Mouse (Mus musculus) left cerebral cortex, postnatal 14 days (tissue): ENCODE measurements at regions not wholly inside any gene's neighbourhood (a gene's known extent, or its start where the extent isn't known, plus 50 kb on each side); places are given as distances from the start of the nearest gene placed in this dataset.

ENCODE experiments used
- DNase-seq, 2 experiments: peaks; one replicate each; pipeline ENCODE4 v3.0.0; 2021 to 2022; ENCODE audit warnings: low spot score in 2 of 2, mixed read lengths in 1 of 2
- intact Hi-C: fragments of 180-260 bp; cut with DNase I; formaldehyde crosslinking; loops from one replicate; pipeline ENCODE4 v1.15.1; 2025

DNA sequence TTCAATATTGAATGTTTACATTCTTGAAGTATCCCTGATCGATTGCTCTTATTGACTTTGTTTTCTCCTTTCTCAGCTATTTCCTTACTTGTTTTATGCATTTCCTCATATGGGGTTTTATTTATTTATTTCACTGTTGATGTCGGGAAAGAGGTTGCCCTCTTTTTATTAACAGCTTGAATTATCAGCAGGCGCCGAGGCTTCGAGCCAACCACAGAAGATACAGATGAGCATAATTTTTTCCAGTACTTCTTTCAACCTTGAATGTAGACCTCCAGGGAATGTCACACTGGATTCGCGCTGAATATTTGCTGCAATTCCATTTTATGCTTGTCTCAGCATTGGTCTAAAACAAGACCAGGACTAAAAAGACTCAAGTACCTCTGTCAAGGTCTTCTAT, 183.4 kb upstream of the Cntn6 start:
- intact Hi-C loops = no loop called here
- no peak for DNase-seq

DNA sequence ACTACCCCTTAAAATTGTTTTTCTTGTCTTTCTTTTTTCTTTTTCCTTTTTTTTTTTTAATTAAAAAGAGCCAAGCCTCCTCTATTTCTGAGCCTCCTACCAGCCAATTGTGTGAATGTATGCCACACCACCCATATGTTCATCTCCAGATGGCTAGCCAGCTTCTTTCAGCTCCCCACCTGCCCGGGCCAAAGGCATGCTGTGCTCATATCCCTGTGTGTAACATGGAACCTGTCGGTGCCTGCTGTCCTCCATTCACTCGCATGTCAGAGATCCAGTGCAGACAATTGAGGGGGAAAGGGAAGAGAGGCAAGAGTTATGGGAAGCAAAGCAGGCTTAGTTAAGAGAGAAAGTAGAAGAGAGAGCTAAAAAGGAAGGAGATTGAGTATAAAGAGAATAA, 179.6 kb upstream of the Cntn6 start:
- intact Hi-C loops = no loop called here
- DNase-seq = peak; percentile 3 to 27

DNA sequence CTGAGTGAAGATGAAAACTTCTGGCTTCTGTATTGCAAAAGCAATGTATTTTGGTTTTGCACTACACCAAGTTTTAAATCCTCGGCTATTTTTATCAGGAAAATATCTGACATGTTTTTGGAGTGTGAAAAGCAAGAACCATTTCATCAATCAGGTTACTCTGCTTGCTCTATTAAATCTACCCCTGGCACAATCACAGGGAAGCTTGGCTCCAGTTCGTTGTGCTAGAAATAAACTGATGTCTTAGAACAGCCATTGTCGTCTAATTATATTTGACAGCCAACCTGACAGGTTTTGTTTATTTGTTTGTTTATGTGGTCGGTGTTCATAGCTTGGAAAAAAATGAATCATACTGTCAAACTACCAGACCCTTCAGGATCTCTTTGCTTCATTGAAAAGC, 174.1 kb upstream of the Cntn6 start:
- intact Hi-C loops = no loop called here
- no peak for DNase-seq

DNA sequence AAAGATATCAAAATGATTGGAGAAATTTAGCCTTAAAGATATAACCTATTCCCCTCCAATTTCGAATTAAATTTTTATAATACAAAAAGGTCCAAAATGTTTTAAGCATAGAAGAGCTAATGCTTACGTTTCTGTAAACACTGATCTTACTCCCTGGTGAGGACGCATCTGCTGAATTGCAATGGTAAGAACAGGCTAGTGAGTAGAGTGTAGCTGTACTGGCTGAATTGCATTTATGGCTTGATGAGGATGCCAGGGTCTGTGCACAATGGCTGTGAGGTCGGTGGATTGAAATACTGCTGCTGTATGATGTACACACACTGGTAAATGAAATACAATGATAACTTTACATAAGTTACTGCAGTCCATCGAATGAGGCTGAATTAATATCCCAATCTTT, 170.4 kb upstream of the Cntn6 start:
- DNase-seq = no peak
- intact Hi-C loops = no loop called here

DNA sequence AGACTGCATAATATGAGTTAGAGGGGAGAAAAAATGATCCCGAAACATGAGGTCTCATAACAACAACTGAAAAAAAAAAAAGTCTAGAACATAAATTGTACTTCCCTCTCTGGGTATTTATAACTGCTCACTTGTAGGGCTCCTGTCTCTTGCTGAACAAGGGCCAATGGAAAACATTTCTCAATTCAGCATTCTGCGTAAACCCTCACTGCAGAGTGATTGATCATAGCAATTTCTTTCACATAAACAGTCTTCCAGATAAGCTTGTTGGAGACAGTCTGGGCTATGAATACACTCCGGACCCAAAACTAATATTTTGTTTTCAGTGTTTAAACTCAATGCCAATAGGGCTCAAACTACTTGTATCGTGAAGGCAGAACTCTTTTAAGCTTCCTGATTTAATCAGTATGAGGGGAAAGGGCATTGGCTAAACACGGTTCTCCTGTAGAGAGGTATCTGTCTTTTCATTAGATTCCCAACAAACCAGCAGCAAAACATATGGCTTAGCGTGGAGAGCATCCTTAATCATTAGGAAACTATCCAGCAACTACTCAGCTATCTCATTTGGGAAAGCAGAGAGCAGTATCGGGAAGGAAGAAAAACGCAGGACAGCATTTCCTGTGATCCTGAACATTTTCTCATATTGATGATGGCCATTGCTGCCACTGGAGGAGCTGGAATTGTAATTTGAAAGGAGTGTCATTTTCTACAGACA, 153.3 kb upstream of the Cntn6 start:
- intact Hi-C loops = no loop called here
- DNase-seq = no peak

DNA sequence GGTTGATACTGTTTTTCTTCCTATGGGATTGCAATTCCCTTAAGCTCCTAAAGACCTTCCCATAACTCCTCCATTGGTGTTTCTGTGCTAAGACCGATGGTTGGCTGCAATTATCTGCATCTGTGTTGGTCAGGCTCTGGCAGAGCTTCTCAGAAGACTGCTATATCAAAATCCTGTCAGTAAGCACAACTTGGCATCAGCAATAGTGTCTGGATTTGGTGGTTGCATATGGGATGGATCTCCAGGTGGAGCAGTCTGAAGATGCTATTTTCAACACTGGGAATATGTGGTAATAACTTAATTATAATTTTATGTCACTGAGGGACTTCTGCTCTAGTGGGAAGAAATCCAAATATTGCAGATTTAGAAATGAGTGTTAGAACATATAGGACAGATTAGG, 148.6 kb upstream of the Cntn6 start:
- DNase-seq = no peak

More for the DNA sequence above, 148.6 kb upstream of the Cntn6 start:
- intact Hi-C loops = no loop called here
